Mouse (Mus musculus) intestine, embryonic 14.5 days (tissue): Measurements from ENCODE around the gene Dock11. TPM values are rescaled to one million over a fixed set of nuclear protein-coding genes. Genes with fewer than 3 reads are reported as not detected.

Experiments used
- ATAC-seq: fragments of 200-750 bp; cut with Nextera tagmentation; replicated peaks from 2 replicates; pipeline ENCODE4 v1.8.0; 2017; ENCODE audit warnings: low read depth, moderate number of reproducible peaks, moderate TSS enrichment, moderate library complexity; ENCODE audit not compliant: low FRiP score, low TSS enrichment
- DNase-seq: peaks from one replicate; pipeline ENCODE4 v3.0.0-alpha.2; 2018; ENCODE audit warnings: low spot score
- H3K27ac ChIP-seq: fragments of 300-500 bp; sonication (generic); 2 replicates; pipeline ENCODE4 v1.5.1; 2014; ENCODE audit warnings: low read depth, mild to moderate bottlenecking, control low read depth
- H3K27me3 ChIP-seq: fragments of 300-500 bp; sonication (generic); replicated peaks from 2 replicates; pipeline ENCODE4 v1.6.1; 2014; ENCODE audit warnings: low read length, control low read depth; ENCODE audit not compliant: control insufficient read depth, insufficient read depth
- H3K36me3 ChIP-seq: fragments of 300-500 bp; sonication (generic); 2 replicates; pipeline ENCODE4 v1.6.1; 2014; ENCODE audit warnings: low read length, control low read depth; ENCODE audit not compliant: control insufficient read depth, insufficient read depth
- H3K4me1 ChIP-seq: fragments of 300-500 bp; sonication (generic); replicated peaks from 2 replicates; pipeline ENCODE4 v1.6.1; 2014; ENCODE audit warnings: low read length, control low read depth, mixed read lengths; ENCODE audit not compliant: control insufficient read depth, insufficient read depth
- H3K4me2 ChIP-seq: fragments of 300-500 bp; sonication (generic); 2 replicates; pipeline ENCODE4 v1.6.1; 2014; ENCODE audit warnings: low read length
- H3K4me3 ChIP-seq: fragments of 300-500 bp; sonication (generic); 2 replicates; pipeline ENCODE4 v1.5.1; 2014; ENCODE audit warnings: low read depth, low read length, control low read depth, mixed read lengths
- H3K9ac ChIP-seq: fragments of 300-500 bp; sonication (generic); 2 replicates; pipeline ENCODE4 v1.6.1; 2014; ENCODE audit warnings: mild to moderate bottlenecking, low read length
- H3K9me3 ChIP-seq: fragments of 300-500 bp; sonication (generic); 2 replicates; pipeline ENCODE4 v1.6.1; 2016; ENCODE audit warnings: low read length, control low read depth; ENCODE audit not compliant: control insufficient read depth
- WGBS: fragments of 180-500 bp; shearing (Covaris S2); extraction: QIAGEN DNeasy Blood & Tissue Kit; methylation state at CpG from one replicate; pipeline ENCODE4 v1.1.7; 2014; 5-methylcytosine and 5-hydroxymethylcytosine counted together
- polyA plus RNA-seq: library from polyadenylated mRNA; unstranded; fragments of >200 nt; fragmentation: Nextera tagmentation; extraction: Ambion mirVana; gene quantifications from 2 replicates; pipeline ENCODE4 v1.2.1, GENCODE M21; 2014

The Dock11 gene
- polyA plus RNA-seq, 1 experiment from 2014 or later = 19.0 TPM

GRCm38 (mm10) chrX:36101318-36101717 is 212.7 kb downstream of the Dock11 start:
- no peak for DNase-seq
- no peak overlapping the region for H3K27ac ChIP-seq
- H3K9ac ChIP-seq = no peak overlapping the region
- H3K36me3 ChIP-seq = no peaks in the 10 kb centered on the region
- H3K4me2 ChIP-seq = no peak overlapping the region
- no peak overlapping the region for H3K4me3 ChIP-seq
- H3K9me3 ChIP-seq = no peaks in the 10 kb centered on the region
- 79% methylated on average over 3 of the region's 3 CpGs for WGBS
- H3K27me3 ChIP-seq = no peaks in the 10 kb centered on the region
- no peak for ATAC-seq
- H3K4me1 ChIP-seq = no peaks in the 10 kb centered on the region

- ATAC-seq = no peak
- 42% methylated on average over 3 of the region's 3 CpGs for WGBS
- no peaks in the 10 kb centered on the region for H3K9me3 ChIP-seq
These were observed 220.0 kb downstream of the Dock11 start for GRCm38 (mm10) chrX:36108601-36109000.

GRCm38 (mm10) chrX:36111622-36112421 is 223.2 kb downstream of the Dock11 start, which contains the start of gene Il13ra1:
Il13ra1 (plus strand) TSS chrX:36112110.
- 16% methylated on average over 47 of the region's 51 CpGs for WGBS
- H3K4me1 ChIP-seq = no peaks in the 10 kb centered on the region
- peak within 1 kb of the TSS; percentile 42 for H3K9ac ChIP-seq
- H3K27me3 ChIP-seq = no peaks in the 10 kb centered on the region
- peak within 1 kb of the TSS; percentile 59 for H3K4me2 ChIP-seq
- no peaks in the 10 kb centered on the region for H3K9me3 ChIP-seq
- H3K4me3 ChIP-seq = peak within 1 kb of the TSS; percentile 50
- no peaks in the 10 kb centered on the region for H3K36me3 ChIP-seq
- ATAC-seq = peak; percentile 81
- DNase-seq = peak; percentile 59
- H3K27ac ChIP-seq = no peak within 1 kb of the TSS

More at GRCm38 (mm10) chrX:36108601-36109000, 220.0 kb downstream of the Dock11 start:
- no peaks in the 10 kb centered on the region for H3K27me3 ChIP-seq
- H3K4me2 ChIP-seq = no peak overlapping the region
- no peak overlapping the region for H3K4me3 ChIP-seq
- no peaks in the 10 kb centered on the region for H3K4me1 ChIP-seq
- H3K36me3 ChIP-seq = no peaks in the 10 kb centered on the region
- no peak for DNase-seq
- no peak overlapping the region for H3K27ac ChIP-seq
- H3K9ac ChIP-seq = no peak overlapping the region

- H3K9ac ChIP-seq = peak overlapping the region; percentile 42
- no peaks in the 10 kb centered on the region for H3K4me1 ChIP-seq
- no peak overlapping the region for H3K27ac ChIP-seq
- peak overlapping the region; percentile 50 for H3K4me3 ChIP-seq
- ATAC-seq (no peak), DNase-seq (no peak)
- peak overlapping the region; percentile 59 for H3K4me2 ChIP-seq
- no peaks in the 10 kb centered on the region for H3K27me3 ChIP-seq
- no peaks in the 10 kb centered on the region for H3K36me3 ChIP-seq
- H3K9me3 ChIP-seq = no peaks in the 10 kb centered on the region
- WGBS = 19% methylated on average over 9 of the region's 9 CpGs
These were observed 223.8 kb downstream of the Dock11 start for GRCm38 (mm10) chrX:36112422-36112750.

GRCm38 (mm10) chrX:36115171-36115570 is 226.5 kb downstream of the Dock11 start:
- no peak overlapping the region for H3K4me3 ChIP-seq
- no peaks in the 10 kb centered on the region for H3K36me3 ChIP-seq
- DNase-seq = no peak
- no peaks in the 10 kb centered on the region for H3K27me3 ChIP-seq
- 88% methylated on average over 4 of the region's 4 CpGs for WGBS
- no peak overlapping the region for H3K9ac ChIP-seq
- H3K27ac ChIP-seq = no peak overlapping the region
- no peak overlapping the region for H3K4me2 ChIP-seq
- no peaks in the 10 kb centered on the region for H3K9me3 ChIP-seq
- no peak for ATAC-seq
- no peaks in the 10 kb centered on the region for H3K4me1 ChIP-seq

Other genes with a start within 250 kb of the Dock11 start
- gene Il13ra1, start 223.3 kb downstream of the Dock11 start, polyA plus RNA-seq = 25.9 and 28.8 TPM in 2 replicates